Mouse (Mus musculus): ENCODE data around the gene Il34. TPM values are rescaled to one million over a fixed set of nuclear protein-coding genes. Genes with fewer than 3 reads are reported as not detected.

The Il34 gene
- polyA plus RNA-seq, 1 experiment from 2014 or later, result 2.6 TPM

DNA sequence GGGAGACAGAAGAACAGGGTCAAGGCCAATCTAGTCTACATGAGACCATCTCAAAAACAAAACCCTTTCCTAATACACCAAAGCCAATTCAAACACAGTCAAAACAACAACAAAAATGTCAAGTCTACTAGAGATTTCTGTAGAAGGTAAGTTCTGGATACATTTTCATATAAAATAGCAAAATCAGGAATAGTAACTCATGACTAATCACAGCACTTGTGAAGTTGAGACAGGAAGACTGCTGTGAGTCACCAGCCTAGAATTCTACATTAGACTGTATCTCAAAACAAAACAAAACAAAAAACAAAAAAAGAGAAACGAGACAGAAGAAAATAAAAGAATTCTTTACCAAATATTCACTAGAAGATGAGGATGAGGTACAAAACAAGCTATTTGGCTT lies 19.1 kb upstream of the Il34 start:
- Histone ChIP-seq H3K4me2 (no peak overlapping the region), H3K27ac (replicated peaks) (no peak overlapping the region), H3K36me3 (peaks cover 98% of the 10 kb centered on the region), H3K4me1 (replicated peaks) (no peaks in the 10 kb centered on the region), H3K9me3 (no peaks in the 10 kb centered on the region), H3K9ac (no peak overlapping the region), H3K27me3 (no peaks in the 10 kb centered on the region), H3K4me3 (no peak overlapping the region)
- 80% methylated on average over 1 of the region's 1 CpGs for WGBS
- ATAC-seq (ENCODE audit: low read depth), result no peak

DNA sequence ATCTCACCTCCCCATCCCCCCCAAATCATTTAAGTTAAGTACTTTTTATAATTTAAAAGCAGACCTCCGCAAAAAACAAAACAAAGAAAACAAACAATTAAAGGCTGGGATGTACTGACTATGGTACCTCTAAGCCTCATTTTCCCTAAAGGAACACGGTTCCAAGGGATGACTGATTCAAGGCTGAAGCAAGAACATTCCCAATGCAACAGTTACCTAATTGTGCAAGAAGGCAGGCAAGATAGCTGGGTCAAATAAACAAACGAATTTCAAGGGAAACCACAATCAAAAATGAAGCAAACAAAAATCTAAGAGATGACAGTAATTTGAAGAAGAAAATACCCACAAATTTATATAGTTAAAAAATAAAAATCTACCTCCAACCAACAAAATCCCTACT lies 16.2 kb upstream of the Il34 start:
- H3K36me3 ChIP-seq, result peaks cover 98% of the 10 kb centered on the region
- no peaks in the 10 kb centered on the region for H3K9me3 ChIP-seq
- no peak for ATAC-seq (ENCODE audit: low read depth)
- no peak overlapping the region for H3K4me2 ChIP-seq
- H3K9ac ChIP-seq, result no peak overlapping the region
- H3K27ac ChIP-seq (replicated peaks), result no peak overlapping the region
- H3K27me3 ChIP-seq, result no peaks in the 10 kb centered on the region
- H3K4me1 ChIP-seq (replicated peaks), result no peaks in the 10 kb centered on the region
- no peak overlapping the region for H3K4me3 ChIP-seq
- 90% methylated on average over 3 of the region's 3 CpGs for WGBS

DNA sequence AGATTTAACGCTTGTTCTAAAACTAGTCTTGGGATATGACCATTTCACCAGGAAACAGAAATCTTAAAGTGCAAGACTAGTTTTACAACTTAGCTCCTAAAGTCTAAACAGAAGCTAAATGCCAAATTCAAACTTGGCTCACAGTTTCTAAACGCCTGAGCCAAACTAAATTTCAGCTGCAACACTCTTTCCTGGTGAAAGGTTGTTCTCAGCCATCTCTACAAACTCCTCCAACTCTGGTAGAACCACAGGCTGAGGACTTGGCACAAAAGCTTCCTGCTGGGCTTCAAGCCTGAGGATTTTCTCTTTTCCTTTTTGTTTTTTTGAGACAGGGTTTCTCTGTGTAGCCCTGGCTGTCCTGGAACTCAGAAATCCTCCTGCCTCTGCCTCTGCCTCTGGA lies 14.5 kb upstream of the Il34 start:
- 95% methylated on average over 2 of the region's 2 CpGs for WGBS
- H3K9me3 ChIP-seq, result no peaks in the 10 kb centered on the region
- ATAC-seq (ENCODE audit: low read depth), result no peak

DNA sequence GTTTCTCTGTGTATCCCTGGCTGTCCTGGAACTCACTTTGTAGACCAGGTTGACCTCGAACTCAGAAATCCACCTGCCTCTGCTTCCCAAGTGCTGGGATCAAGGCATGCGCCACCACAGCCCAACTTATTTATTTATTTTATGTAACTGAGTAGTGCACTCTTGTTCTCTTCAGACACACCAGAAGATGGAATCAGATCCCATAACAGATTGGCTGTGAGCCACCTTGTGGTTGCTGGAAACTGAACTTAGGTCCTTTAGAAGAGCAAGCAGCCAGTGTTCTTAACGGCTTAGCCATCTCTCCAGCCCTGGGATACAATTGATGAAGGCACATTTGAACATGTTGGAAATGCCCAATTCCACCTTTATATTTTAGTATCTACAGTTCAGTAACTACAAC lies 12.9 kb upstream of the Il34 start:
- Histone ChIP-seq H3K4me2 (no peak overlapping the region), H3K9ac (no peak overlapping the region), H3K4me3 (no peak overlapping the region), H3K27me3 (no peaks in the 10 kb centered on the region), H3K4me1 (replicated peaks) (no peaks in the 10 kb centered on the region), H3K9me3 (no peaks in the 10 kb centered on the region), H3K27ac (replicated peaks) (no peak overlapping the region), H3K36me3 (peaks cover 99% of the 10 kb centered on the region)
- 85% methylated on average over 3 of the region's 3 CpGs for WGBS
- no peak for ATAC-seq (ENCODE audit: low read depth)

More for the DNA sequence above, 14.5 kb upstream of the Il34 start:
- no peak overlapping the region for H3K4me2 ChIP-seq
- H3K9ac ChIP-seq, result no peak overlapping the region
- no peak overlapping the region for H3K4me3 ChIP-seq
- peaks cover 99% of the 10 kb centered on the region for H3K36me3 ChIP-seq
- H3K27me3 ChIP-seq, result no peaks in the 10 kb centered on the region
- H3K27ac ChIP-seq (replicated peaks), result no peak overlapping the region
- no peaks in the 10 kb centered on the region for H3K4me1 ChIP-seq (replicated peaks)

DNA sequence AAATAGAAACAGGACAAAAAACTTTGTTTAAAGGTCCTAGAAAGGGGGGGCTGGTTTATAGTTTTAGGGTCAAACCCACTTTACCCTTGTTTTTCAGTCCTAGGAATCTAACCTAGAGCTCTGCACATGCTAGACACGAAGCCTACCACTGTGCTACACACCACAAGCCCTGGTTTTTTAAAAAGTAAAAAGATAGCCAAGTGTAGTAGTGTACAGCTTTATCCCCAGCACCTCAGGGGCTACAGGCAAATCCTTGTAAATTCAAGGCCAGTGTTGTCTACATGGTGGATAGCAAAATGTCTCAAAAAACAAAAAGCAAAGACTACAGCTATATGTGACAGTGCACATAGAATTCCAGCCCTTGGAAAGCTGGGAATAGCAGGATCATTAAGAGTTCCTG lies 11.3 kb upstream of the Il34 start:
- Histone ChIP-seq H3K27me3 (no peaks in the 10 kb centered on the region), H3K4me2 (no peak overlapping the region), H3K4me1 (replicated peaks) (no peaks in the 10 kb centered on the region), H3K9me3 (no peaks in the 10 kb centered on the region), H3K36me3 (peaks cover 100% of the 10 kb centered on the region), H3K9ac (no peak overlapping the region), H3K27ac (replicated peaks) (no peak overlapping the region), H3K4me3 (no peak overlapping the region)
- WGBS, result 93% methylated on average over 1 of the region's 1 CpGs
- no peak for ATAC-seq (ENCODE audit: low read depth)

DNA sequence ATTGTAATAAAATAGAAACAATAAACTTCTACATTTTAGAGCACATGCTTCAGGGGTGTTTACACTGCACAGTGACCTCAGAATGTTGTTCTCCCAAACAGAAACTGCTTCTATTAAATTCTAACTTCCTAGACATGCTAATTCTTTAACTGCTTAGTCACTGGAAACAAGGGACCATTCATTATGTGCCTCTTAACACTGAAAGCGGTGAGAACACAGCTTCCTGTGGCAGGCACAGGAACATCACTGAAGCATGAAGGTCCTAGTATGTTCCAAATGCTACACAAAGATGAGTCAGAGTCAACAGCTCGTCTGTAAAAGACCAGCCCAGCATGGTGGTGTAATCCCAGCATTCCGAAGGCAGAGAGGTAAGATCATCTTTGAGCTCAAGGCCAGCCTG lies 9.6 kb upstream of the Il34 start:
- ATAC-seq (ENCODE audit: low read depth), result no peak
- Histone ChIP-seq H3K27me3 (no peaks in the 10 kb centered on the region), H3K4me1 (replicated peaks) (no peaks in the 10 kb centered on the region), H3K4me2 (no peak overlapping the region), H3K27ac (replicated peaks) (no peak overlapping the region), H3K9me3 (no peaks in the 10 kb centered on the region), H3K9ac (no peak overlapping the region), H3K4me3 (no peak overlapping the region), H3K36me3 (peaks cover 100% of the 10 kb centered on the region)
- 66% methylated on average over 3 of the region's 3 CpGs for WGBS

DNA sequence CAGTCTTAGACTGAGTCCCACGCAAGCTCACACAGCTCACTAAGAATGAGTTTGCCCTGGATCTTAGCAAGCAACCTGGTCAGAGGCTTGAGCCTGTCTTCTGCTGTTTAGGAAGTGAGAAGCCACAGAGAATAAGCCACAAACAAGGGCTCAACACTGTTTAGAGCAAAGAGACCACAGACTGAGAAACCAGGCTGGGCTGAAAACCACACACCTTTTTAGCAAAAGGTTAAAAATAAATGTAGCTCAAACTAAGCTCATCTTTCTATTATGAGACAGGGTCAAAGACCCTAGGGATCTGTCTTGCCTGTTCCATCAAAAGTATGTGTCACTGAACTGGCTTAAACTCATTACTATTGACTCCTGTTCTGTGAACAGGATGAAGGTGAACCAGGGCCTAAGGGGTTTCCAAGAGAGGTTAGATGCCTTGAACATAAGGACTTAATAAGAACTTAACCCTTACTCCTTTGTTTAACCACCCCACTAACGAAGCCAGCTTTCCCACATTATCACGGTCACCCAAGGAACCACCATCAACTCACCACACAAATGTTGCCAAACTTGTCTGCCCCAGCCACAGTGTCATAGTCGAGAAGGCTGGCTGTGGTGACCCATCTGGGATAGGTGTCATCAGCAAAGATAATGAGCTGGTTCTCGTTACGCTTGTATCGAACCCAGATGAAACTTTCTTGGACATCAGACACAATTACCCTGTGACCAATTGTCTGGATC lies 7.5 kb upstream of the Il34 start:
- peaks cover 99% of the 10 kb centered on the region for H3K36me3 ChIP-seq
- H3K4me3 ChIP-seq, result no peak overlapping the region
- WGBS, result 96% methylated on average over 7 of the region's 7 CpGs
- no peaks in the 10 kb centered on the region for H3K9me3 ChIP-seq
- no peaks in the 10 kb centered on the region for H3K27me3 ChIP-seq
- no peaks in the 10 kb centered on the region for H3K4me1 ChIP-seq (replicated peaks)
- no peak overlapping the region for H3K9ac ChIP-seq
- H3K27ac ChIP-seq (replicated peaks), result no peak overlapping the region
- H3K4me2 ChIP-seq, result no peak overlapping the region
- ATAC-seq (ENCODE audit: low read depth), result no peak

DNA sequence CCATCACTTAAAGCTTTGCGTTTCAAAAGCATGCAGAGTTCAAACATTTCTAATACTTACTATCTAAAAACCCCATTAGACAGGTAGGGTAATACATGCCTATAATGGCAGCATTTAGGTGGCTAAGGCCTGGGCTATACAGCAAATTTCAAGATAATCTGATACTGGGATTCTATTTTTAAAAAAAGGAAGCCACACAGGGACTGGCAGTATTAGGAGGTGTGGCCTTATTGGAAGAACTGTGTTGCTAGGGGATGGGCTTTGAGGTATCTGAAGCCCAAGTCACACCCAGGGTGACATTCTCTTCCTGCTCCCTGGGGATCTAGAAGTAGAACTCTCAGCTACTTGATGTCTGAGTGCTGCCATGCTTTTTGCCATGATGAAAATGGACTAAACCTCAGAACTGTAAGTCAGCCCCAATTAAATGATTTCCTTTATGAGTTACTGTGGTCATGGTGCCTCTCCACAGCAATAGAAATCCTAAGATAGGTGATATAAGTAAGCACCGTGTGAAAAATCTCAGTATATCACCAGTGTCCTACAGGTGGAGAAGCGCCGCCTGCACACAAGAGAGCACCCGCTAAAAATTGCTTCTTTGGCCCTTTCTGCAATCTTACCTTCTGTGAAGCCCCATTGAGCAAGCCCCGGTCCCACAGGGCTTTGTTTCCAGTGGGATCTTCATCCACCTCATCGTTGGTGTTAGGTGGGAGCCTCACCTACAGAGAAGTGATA lies 6.8 kb upstream of the Il34 start:
- no peaks in the 10 kb centered on the region for H3K9me3 ChIP-seq
- no peak overlapping the region for H3K4me3 ChIP-seq
- H3K9ac ChIP-seq, result no peak overlapping the region
- no peaks in the 10 kb centered on the region for H3K27me3 ChIP-seq
- H3K4me1 ChIP-seq (replicated peaks), result no peaks in the 10 kb centered on the region
- H3K27ac ChIP-seq (replicated peaks), result no peak overlapping the region
- ATAC-seq (ENCODE audit: low read depth), result no peak
- WGBS, result 96% methylated on average over 7 of the region's 7 CpGs
- H3K36me3 ChIP-seq, result peaks cover 92% of the 10 kb centered on the region
- H3K4me2 ChIP-seq, result no peak overlapping the region

DNA sequence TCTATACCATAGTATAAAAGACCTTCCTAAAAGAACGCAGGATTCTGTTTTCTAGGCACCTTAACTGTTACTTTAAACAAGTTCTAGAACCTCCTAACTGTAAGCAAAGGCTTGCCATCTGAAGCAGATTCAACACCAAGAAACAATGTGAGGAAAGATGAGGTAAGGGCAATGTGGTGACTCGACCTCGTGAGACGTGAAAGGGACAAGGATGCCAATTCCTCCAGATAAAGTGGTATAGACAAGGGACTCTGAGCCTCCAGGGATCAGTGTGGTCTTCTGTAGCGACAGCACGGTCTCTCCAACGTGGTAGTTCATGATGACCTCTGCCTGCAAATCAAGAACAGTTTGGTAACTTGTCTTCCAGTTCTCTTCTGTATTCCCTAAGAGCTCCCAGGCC lies 6.1 kb upstream of the Il34 start:
- H3K4me1 ChIP-seq (replicated peaks), result no peaks in the 10 kb centered on the region
- H3K27me3 ChIP-seq, result no peaks in the 10 kb centered on the region
- no peak overlapping the region for H3K27ac ChIP-seq (replicated peaks)
- no peak overlapping the region for H3K9ac ChIP-seq
- no peak overlapping the region for H3K4me3 ChIP-seq
- ATAC-seq (ENCODE audit: low read depth), result no peak
- H3K4me2 ChIP-seq, result no peak overlapping the region
- 96% methylated on average over 7 of the region's 7 CpGs for WGBS
- no peaks in the 10 kb centered on the region for H3K9me3 ChIP-seq
- peaks cover 85% of the 10 kb centered on the region for H3K36me3 ChIP-seq

DNA sequence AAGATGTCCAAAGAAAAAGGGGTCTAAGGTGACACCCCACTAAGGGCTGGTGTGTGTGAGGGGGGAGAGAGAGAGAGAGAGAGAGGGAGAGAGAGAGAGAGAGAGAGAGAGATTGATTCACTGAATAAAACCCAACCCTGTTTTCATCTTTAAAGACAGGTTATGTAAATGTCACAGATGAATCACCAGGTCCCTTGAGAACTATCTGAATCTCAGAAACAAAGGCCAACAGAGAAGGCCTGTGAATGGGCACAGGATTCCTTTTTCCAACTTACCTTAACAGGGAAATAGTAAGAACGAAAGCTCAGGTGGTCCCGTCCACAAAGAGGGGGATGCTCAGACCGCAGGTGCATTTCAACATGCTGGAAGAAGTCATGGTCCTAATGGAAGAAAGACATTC lies 5.4 kb upstream of the Il34 start:
- Histone ChIP-seq H3K9ac (no peak overlapping the region), H3K27me3 (no peaks in the 10 kb centered on the region), H3K9me3 (no peaks in the 10 kb centered on the region), H3K4me1 (replicated peaks) (no peaks in the 10 kb centered on the region), H3K27ac (replicated peaks) (no peak overlapping the region), H3K4me2 (no peak overlapping the region), H3K4me3 (no peak overlapping the region), H3K36me3 (peaks cover 78% of the 10 kb centered on the region)
- ATAC-seq (ENCODE audit: low read depth), result no peak
- 96% methylated on average over 3 of the region's 3 CpGs for WGBS

DNA sequence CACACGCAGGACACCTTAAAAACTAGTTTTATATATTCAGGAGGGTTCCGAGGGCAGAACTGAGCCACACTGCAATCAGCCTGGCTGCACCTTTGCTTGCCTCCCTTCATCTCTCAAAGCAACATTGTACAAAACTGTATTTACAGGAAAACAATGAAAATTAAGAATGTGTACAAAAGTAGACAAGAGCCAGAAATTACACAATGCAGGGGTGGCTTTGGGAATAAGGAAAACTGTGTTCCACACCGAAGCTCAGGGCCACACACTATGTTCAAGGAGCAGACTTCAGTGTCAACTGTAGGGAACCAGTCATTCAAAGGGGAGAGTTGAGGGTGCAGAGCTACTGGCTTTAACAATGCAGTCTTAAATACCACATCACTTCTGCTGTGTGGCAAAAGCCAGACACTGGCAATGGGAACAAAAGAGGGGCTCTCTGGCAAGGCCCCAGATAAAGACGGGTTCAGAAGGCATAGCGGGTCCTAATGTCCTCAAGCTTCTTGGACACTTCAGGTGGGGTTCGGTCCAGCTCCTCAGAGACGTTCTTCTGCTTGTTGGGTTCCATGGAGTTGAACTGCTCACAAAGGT lies 4.8 kb upstream of the Il34 start:
- no peak overlapping the region for H3K27ac ChIP-seq (replicated peaks)
- ATAC-seq (ENCODE audit: low read depth), result no peak
- H3K36me3 ChIP-seq, result peaks cover 72% of the 10 kb centered on the region
- 90% methylated on average over 7 of the region's 7 CpGs for WGBS
- H3K27me3 ChIP-seq, result no peaks in the 10 kb centered on the region
- no peak overlapping the region for H3K4me2 ChIP-seq
- no peaks in the 10 kb centered on the region for H3K4me1 ChIP-seq (replicated peaks)
- H3K4me3 ChIP-seq, result no peak overlapping the region
- H3K9me3 ChIP-seq, result no peaks in the 10 kb centered on the region
- no peak overlapping the region for H3K9ac ChIP-seq

DNA sequence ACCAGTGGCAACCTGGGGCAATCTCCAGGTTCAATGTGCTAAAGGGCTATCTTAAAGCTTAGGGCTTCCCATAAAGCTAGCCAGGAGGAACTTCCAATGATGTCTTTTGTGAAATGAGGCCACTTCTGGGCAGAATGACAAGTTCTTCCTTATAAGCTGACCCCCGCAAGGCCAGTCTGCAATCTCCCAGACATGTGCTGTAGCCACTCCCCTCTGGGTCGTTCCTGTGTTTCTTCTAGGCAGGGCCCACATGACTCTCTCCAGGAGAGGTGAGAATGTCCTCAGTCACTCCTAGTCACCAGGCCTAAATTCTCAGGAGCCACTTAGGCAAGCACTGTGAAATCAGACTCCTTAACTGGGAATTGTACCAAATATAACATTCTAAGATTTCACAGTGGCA lies 4.1 kb upstream of the Il34 start:
- Histone ChIP-seq H3K9ac (no peak overlapping the region), H3K36me3 (peaks cover 65% of the 10 kb centered on the region), H3K27ac (replicated peaks) (no peak overlapping the region), H3K4me1 (replicated peaks) (no peaks in the 10 kb centered on the region), H3K27me3 (no peaks in the 10 kb centered on the region), H3K4me3 (no peak overlapping the region), H3K4me2 (no peak overlapping the region), H3K9me3 (no peaks in the 10 kb centered on the region)
- no peak for ATAC-seq (ENCODE audit: low read depth)
- 66% methylated on average over 2 of the region's 2 CpGs for WGBS
